Mouse (Mus musculus) lung, postnatal 0 days (tissue): ENCODE results near the gene Slc25a5. TPM values are rescaled to one million over a fixed set of nuclear protein-coding genes. Genes with fewer than 3 reads are reported as not detected.
A peak's percentile ranks its signal among the peaks of the same experiment; 100 is the strongest.
"Not testable (repeated sequence)": the region's sequence is repeated elsewhere in the genome, so short reads cannot be mapped to it uniquely, and the experiment has no call there.

Experiments
- ATAC-seq: fragments of 200-750 bp; cut with Nextera tagmentation; 2 replicates; pipeline ENCODE4 v1.8.0; 2017; ENCODE audit warnings: moderate library complexity
- DNase-seq: peaks from one replicate; pipeline ENCODE4 v3.0.0-alpha.2; 2016; ENCODE audit warnings: low spot score
- H3K27ac ChIP-seq: fragments of 300-500 bp; sonication (generic); 2 replicates; pipeline ENCODE4 v1.5.1; 2014; ENCODE audit warnings: antibody characterized with exemption, mild to moderate bottlenecking, low read length, mixed read lengths
- H3K27me3 ChIP-seq: fragments of 300-500 bp; sonication (generic); replicated peaks from 2 replicates; pipeline ENCODE4 v1.6.1; 2014; ENCODE audit warnings: low read length, mixed read lengths; ENCODE audit not compliant: insufficient read depth
- H3K36me3 ChIP-seq: fragments of 300-500 bp; sonication (generic); 2 replicates; pipeline ENCODE4 v1.6.1; 2014; ENCODE audit warnings: low read length, mixed read lengths; ENCODE audit not compliant: insufficient read depth
- H3K4me1 ChIP-seq: fragments of 300-500 bp; sonication (generic); 2 replicates; pipeline ENCODE4 v1.6.1; 2014; ENCODE audit warnings: antibody characterized with exemption, low read depth, low read length, mixed read lengths; ENCODE audit not compliant: insufficient read depth
- H3K4me2 ChIP-seq: fragments of 300-500 bp; sonication (generic); replicated peaks from 2 replicates; pipeline ENCODE4 v1.6.1; 2014; ENCODE audit warnings: low read depth, mild to moderate bottlenecking, low read length, moderate library complexity, mixed read lengths
- H3K4me3 ChIP-seq: fragments of 300-500 bp; sonication (generic); 2 replicates; pipeline ENCODE4 v1.5.1; 2014; ENCODE audit warnings: low read depth, low read length
- H3K9ac ChIP-seq: fragments of 300-500 bp; sonication (generic); replicated peaks from 2 replicates; pipeline ENCODE4 v1.6.1; 2014; ENCODE audit warnings: low read depth, mild to moderate bottlenecking
- H3K9me3 ChIP-seq: fragments of 300-500 bp; sonication (generic); 2 replicates; pipeline ENCODE4 v1.6.1; 2016; ENCODE audit warnings: low read length, mixed read lengths
- CTCF ChIP-seq: IDR thresholded peaks from 2 replicates; pipeline ENCODE4 v1.5.1; 2016; ENCODE audit warnings: antibody characterized with exemption, mild to moderate bottlenecking
- EP300 ChIP-seq: IDR thresholded peaks from 2 replicates; pipeline ENCODE4 v1.6.1; 2016; ENCODE audit warnings: antibody characterized with exemption, mild to moderate bottlenecking, control low read depth
- WGBS: fragments of 180-500 bp; shearing (Covaris S2); extraction: QIAGEN DNeasy Blood & Tissue Kit; methylation state at CpG from one replicate; pipeline ENCODE4 v1.1.7; 2014; 5-methylcytosine and 5-hydroxymethylcytosine counted together
- polyA plus RNA-seq: library from polyadenylated mRNA; unstranded; fragments of >200 nt; fragmentation: Nextera tagmentation; extraction: Ambion mirVana; gene quantifications from 2 replicates; pipeline ENCODE4 v1.2.1, GENCODE M21; 2015

The Slc25a5 gene
- polyA plus RNA-seq, 1 experiment from 2014 or later, result 678 TPM

GRCm38 (mm10) chrX:36796163-36796581 is 721 bp downstream of the Slc25a5 start:
- Histone ChIP-seq H3K27ac (peak overlapping the region; percentile 92), H3K36me3 (no peaks in the 10 kb centered on the region), H3K27me3 (no peaks in the 10 kb centered on the region), H3K4me2 (peak overlapping the region; percentile 58), H3K9ac (peak overlapping the region; percentile 77), H3K4me1 (no peaks in the 10 kb centered on the region), H3K9me3 (no peaks in the 10 kb centered on the region), H3K4me3 (peak overlapping the region; percentile 60)
- 27% methylated on average over 11 of the region's 41 CpGs for WGBS
- ATAC-seq (peak; percentile 89), DNase-seq (peak; percentile 82)
- TF ChIP-seq EP300, result no peak
- peak; percentile 87 for TF ChIP-seq CTCF

GRCm38 (mm10) chrX:36796734-36797133 is 1.3 kb downstream of the Slc25a5 start:
- DNase-seq, ATAC-seq: not testable (repeated sequence)

GRCm38 (mm10) chrX:36799131-36799879 is 3.9 kb downstream of the Slc25a5 start:
- Histone ChIP-seq H3K4me1 (no peaks in the 10 kb centered on the region), H3K4me2 (no peak overlapping the region), H3K4me3 (no peak overlapping the region), H3K9me3 (no peaks in the 10 kb centered on the region), H3K27ac (no peak overlapping the region), H3K27me3 (no peaks in the 10 kb centered on the region), H3K9ac (no peak overlapping the region), H3K36me3 (no peaks in the 10 kb centered on the region)
- ATAC-seq (no peak), DNase-seq (no peak)
- 31% methylated on average over 6 of the region's 6 CpGs for WGBS
- no peak for TF ChIP-seq EP300
- no peak for TF ChIP-seq CTCF

More at GRCm38 (mm10) chrX:36796734-36797133, 1.3 kb downstream of the Slc25a5 start:
- Histone ChIP-seq H3K4me2 (peak overlapping the region; percentile 58), H3K27ac (peak overlapping the region; percentile 92; the same call in 1 of the 2 replicates), H3K4me3 (peak overlapping the region; percentile 60)
- H3K27me3 ChIP-seq, H3K9ac ChIP-seq, H3K4me1 ChIP-seq, H3K36me3 ChIP-seq, H3K9me3 ChIP-seq: not testable (repeated sequence)
- 46% methylated on average over 8 of the region's 8 CpGs for WGBS

GRCm38 (mm10) chrX:36803189-36803588 is 7.7 kb downstream of the Slc25a5 start:
- Histone ChIP-seq H3K27ac (no peak overlapping the region), H3K4me2 (no peak overlapping the region), H3K36me3 (no peaks in the 10 kb centered on the region), H3K9me3 (no peaks in the 10 kb centered on the region), H3K4me1 (peaks cover 4% of the 10 kb centered on the region; the same call in 1 of the 2 replicates), H3K4me3 (no peak overlapping the region), H3K27me3 (no peaks in the 10 kb centered on the region), H3K9ac (no peak overlapping the region)
- ATAC-seq (no peak), DNase-seq (no peak)
- TF ChIP-seq EP300 (no peak), CTCF (no peak)
- 59% methylated on average over 5 of the region's 5 CpGs for WGBS

GRCm38 (mm10) chrX:36804196-36804595 is 8.7 kb downstream of the Slc25a5 start:
- H3K27ac ChIP-seq, result no peak overlapping the region
- peak; percentile 89 for DNase-seq
- H3K4me2 ChIP-seq, result no peak overlapping the region
- no peaks in the 10 kb centered on the region for H3K27me3 ChIP-seq
- H3K9ac ChIP-seq, result no peak overlapping the region
- ATAC-seq, result peak; percentile 60
- no peak overlapping the region for H3K4me3 ChIP-seq
- TF ChIP-seq CTCF, result 0 out of 2 replicates have a peak, but pooled peaks have one; percentile 7
- no peak for TF ChIP-seq EP300
- H3K9me3 ChIP-seq, result no peaks in the 10 kb centered on the region
- H3K4me1 ChIP-seq, result peaks cover 4% of the 10 kb centered on the region; the same call in 1 of the 2 replicates
- H3K36me3 ChIP-seq, result no peaks in the 10 kb centered on the region
- WGBS, result 30% methylated on average over 5 of the region's 5 CpGs

GRCm38 (mm10) chrX:36805466-36806235 is 10.2 kb downstream of the Slc25a5 start:
- peaks cover 4% of the 10 kb centered on the region; the same call in 1 of the 2 replicates for H3K4me1 ChIP-seq
- DNase-seq (no peak), ATAC-seq (no peak)
- no peaks in the 10 kb centered on the region for H3K27me3 ChIP-seq
- H3K9ac ChIP-seq, result no peak overlapping the region
- no peak overlapping the region for H3K4me2 ChIP-seq
- TF ChIP-seq CTCF (no peak), EP300 (no peak)
- no peaks in the 10 kb centered on the region for H3K36me3 ChIP-seq
- H3K27ac ChIP-seq, result no peak overlapping the region
- no peaks in the 10 kb centered on the region for H3K9me3 ChIP-seq
- WGBS, result 57% methylated on average over 5 of the region's 5 CpGs
- H3K4me3 ChIP-seq, result no peak overlapping the region
